Mouse (Mus musculus) heart, embryonic 13.5 days (tissue): Measurements from ENCODE around the gene Mtrr. TPM values are rescaled to one million over a fixed set of nuclear protein-coding genes. Genes with fewer than 3 reads are reported as not detected.

Experiments used
- ATAC-seq: fragments of 200-750 bp; cut with Nextera tagmentation; 2 replicates; pipeline ENCODE4 v1.8.0; 2017; ENCODE audit warnings: moderate TSS enrichment; ENCODE audit not compliant: insufficient number of reproducible peaks, low FRiP score, low TSS enrichment; ENCODE audit errors: extremely low read depth
- H3K27ac ChIP-seq: fragments of 300-500 bp; sonication (generic); replicated peaks from 2 replicates; pipeline ENCODE4 v1.5.1; 2015; ENCODE audit warnings: moderate library complexity, mild to moderate bottlenecking, inconsistent platforms
- H3K27me3 ChIP-seq: fragments of 300-500 bp; sonication (generic); replicated peaks from 2 replicates; pipeline ENCODE4 v1.6.1; 2015; ENCODE audit warnings: mild to moderate bottlenecking, inconsistent platforms
- H3K36me3 ChIP-seq: fragments of 300-500 bp; sonication (generic); 2 replicates; pipeline ENCODE4 v1.6.1; 2015; ENCODE audit warnings: mild to moderate bottlenecking, inconsistent platforms
- H3K4me1 ChIP-seq: fragments of 300-500 bp; sonication (generic); 2 replicates; pipeline ENCODE4 v1.6.1; 2015; ENCODE audit warnings: inconsistent platforms
- H3K4me2 ChIP-seq: fragments of 300-500 bp; sonication (generic); 2 replicates; pipeline ENCODE4 v1.6.1; 2015; ENCODE audit warnings: inconsistent platforms, mild to moderate bottlenecking, moderate library complexity
- H3K4me3 ChIP-seq: fragments of 300-500 bp; sonication (generic); 2 replicates; pipeline ENCODE4 v1.5.1; 2015; ENCODE audit warnings: moderate library complexity, mild to moderate bottlenecking, inconsistent platforms
- H3K9ac ChIP-seq: fragments of 300-500 bp; sonication (generic); 2 replicates; pipeline ENCODE4 v1.6.1; 2015; ENCODE audit warnings: inconsistent platforms, mild to moderate bottlenecking, moderate library complexity
- H3K9me3 ChIP-seq: fragments of 300-500 bp; sonication (generic); 2 replicates; pipeline ENCODE4 v1.6.1; 2016; ENCODE audit warnings: inconsistent platforms
- WGBS: fragments of 180-500 bp; shearing (Covaris S2); methylation state at CpG from one replicate; pipeline ENCODE4 v1.1.7; 2015; ENCODE audit warnings: mixed read lengths; 5-methylcytosine and 5-hydroxymethylcytosine counted together
- polyA plus RNA-seq: library from polyadenylated mRNA; unstranded; fragments of >200 nt; fragmentation: Nextera tagmentation; extraction: Ambion mirVana; gene quantifications from 2 replicates; pipeline ENCODE4 v1.2.1, GENCODE M21; 2015

Mtrr gene
- 19.9 and 21.7 TPM in 2 replicates for polyA plus RNA-seq

DNA sequence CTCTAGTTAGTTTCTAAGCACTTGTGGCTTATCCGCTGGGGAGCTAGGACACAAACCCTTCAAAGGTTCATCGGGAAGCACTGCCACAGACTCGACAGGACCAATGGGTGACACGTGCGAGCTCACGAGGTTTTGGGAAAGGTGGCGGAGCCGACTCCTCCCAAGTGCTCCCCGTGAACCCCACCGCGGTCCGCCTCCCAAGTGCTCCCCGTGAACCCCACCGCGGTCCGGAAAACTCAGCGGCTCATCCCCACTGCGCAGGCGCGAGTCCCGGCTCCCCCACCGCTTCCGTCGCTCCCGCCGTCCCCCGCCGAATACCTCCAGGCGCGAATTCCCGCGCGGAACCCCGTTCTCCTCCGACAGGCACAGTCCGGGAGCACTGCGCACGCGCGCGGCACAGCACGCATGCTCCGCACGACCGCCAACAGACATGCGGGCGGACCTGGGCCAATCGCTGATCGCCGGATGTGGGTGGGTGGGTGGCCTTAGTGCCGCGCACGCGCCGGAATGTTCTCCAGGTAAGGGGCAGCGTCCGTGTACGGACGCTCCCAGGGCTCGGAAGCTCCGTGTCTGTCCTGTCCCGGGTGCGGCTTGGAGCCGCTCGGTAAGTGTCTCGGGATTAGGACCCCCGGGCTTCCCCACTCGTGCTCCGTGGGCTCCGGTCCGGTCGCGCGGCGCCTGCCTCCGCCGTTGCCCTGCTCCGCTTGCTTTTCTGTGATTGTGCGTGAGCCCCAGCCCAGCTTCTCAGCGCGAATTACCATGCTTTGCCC, at the start of gene Mtrr, which contains the start of gene Fastkd3:
Gene Mtrr, minus strand, starts transcription at position 403 of the 770 bp plus-strand sequence.
Gene Fastkd3, plus strand, starts transcription at position 488 of the 770 bp plus-strand sequence.
- H3K36me3 ChIP-seq = peaks cover 57% of the 10 kb centered on the region
- no peaks in the 10 kb centered on the region for H3K27me3 ChIP-seq
- peak within 1 kb of the TSS; percentile 85 for H3K27ac ChIP-seq
- H3K9me3 ChIP-seq = no peaks in the 10 kb centered on the region
- H3K9ac ChIP-seq = peak within 1 kb of the TSS; percentile 90
- peak; percentile 95 for ATAC-seq
- H3K4me3 ChIP-seq = peak within 1 kb of the TSS; percentile 84
- under 1% methylated on average over 81 of the region's 81 CpGs for WGBS
- H3K4me1 ChIP-seq = peaks cover 25% of the 10 kb centered on the region
- H3K4me2 ChIP-seq = peak within 1 kb of the TSS; percentile 96

DNA sequence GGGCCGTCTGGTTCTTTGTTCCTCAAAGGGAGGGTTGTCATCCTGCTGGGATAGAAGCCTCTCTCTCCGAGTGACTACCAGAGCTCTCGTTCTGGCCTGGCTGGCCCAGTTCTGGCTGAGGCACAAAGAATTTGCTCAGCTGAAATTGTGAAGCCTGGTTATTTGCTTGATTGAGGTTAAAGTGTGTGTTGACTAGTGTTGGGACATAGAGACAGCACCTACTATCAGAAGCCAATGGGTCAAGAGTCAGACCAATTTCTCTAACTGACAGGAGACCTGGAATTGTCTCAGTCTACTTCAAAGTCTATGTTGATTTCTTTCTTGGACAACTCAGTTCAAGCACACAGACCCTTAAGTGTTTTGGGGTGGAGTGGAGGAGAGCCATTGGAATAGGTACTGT, 45.1 kb upstream of the Mtrr start:
- Histone ChIP-seq H3K4me1 (no peaks in the 10 kb centered on the region), H3K9ac (no peak overlapping the region), H3K27ac (no peak overlapping the region), H3K27me3 (no peaks in the 10 kb centered on the region), H3K4me2 (no peak overlapping the region), H3K9me3 (no peaks in the 10 kb centered on the region), H3K4me3 (no peak overlapping the region), H3K36me3 (no peaks in the 10 kb centered on the region)
- no peak for ATAC-seq
- 64% methylated on average over 3 of the region's 3 CpGs for WGBS

DNA sequence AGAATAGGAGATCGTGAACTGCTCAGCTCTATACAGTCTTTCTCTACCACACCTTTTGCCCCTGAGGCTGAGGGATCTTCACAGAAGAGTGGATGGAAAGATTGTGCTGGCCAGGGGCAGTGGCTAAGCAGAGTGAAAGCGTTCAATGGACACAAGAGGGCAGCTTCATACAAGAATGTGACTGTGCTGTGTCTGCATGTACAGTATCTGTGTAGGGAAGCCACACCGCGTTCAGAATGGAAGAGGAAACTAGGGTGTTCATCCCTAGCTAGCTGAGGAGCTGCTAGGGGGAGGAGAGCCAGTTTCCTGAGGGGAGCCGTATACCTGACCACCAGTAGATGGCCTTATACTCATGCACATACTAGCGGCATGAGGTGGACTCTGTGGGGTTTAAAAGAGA, 40.8 kb upstream of the Mtrr start:
- no peaks in the 10 kb centered on the region for H3K9me3 ChIP-seq
- no peaks in the 10 kb centered on the region for H3K27me3 ChIP-seq
- 48% methylated on average over 6 of the region's 6 CpGs for WGBS
- no peaks in the 10 kb centered on the region for H3K36me3 ChIP-seq
- no peak overlapping the region for H3K27ac ChIP-seq
- no peak overlapping the region for H3K9ac ChIP-seq
- H3K4me3 ChIP-seq = no peak overlapping the region
- ATAC-seq = no peak
- no peaks in the 10 kb centered on the region for H3K4me1 ChIP-seq
- H3K4me2 ChIP-seq = no peak overlapping the region

DNA sequence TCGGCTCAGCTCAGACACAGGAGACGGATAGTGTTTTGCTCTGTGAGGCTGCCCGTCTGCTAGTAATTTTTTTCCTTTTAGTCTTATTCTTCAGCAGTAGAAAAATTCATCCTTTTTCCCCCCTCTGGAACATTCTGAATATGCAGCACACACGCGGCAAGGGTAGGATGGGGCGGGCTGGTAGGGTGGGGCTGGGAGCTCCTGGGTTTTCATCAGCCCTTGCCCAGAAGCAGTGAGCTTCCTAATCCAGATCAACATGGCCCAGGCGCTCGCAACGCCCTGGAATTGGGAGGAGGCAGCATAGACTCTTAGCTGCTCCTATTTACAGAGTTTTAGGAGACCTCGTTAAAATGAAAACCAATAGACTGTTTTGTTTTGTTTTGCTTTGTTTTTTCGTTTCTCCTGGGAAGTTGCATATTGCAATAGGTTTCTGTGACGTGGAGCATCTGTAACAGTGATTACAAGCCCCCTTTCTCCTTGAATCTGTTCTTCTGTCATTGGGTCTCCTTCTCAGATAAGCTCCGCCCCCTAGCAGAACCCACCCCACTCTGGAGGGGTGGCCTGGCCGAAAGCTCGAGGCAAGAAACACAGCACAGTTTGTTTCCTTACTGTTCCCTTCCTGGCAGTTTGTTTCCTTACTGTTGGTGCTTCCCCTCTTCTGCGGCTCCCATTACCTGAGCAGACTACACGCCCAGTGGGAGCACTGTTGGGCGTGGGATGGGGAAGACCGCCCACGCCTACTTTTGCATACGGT, 25.9 kb upstream of the Mtrr start:
- H3K9ac ChIP-seq = 0 out of 2 replicates have a peak overlapping the region, but pooled peaks have one; percentile 26
- H3K27ac ChIP-seq = no peak overlapping the region
- H3K4me3 ChIP-seq = peak overlapping the region; percentile 25; the same call in 1 of the 2 replicates
- no peaks in the 10 kb centered on the region for H3K27me3 ChIP-seq
- 0 out of 2 replicates have a peak, but pooled peaks cover 13% of the 10 kb centered on the region for H3K4me1 ChIP-seq
- peak overlapping the region; percentile 63 for H3K4me2 ChIP-seq
- H3K36me3 ChIP-seq = no peaks in the 10 kb centered on the region
- ATAC-seq = no peak
- H3K9me3 ChIP-seq = no peaks in the 10 kb centered on the region
- 43% methylated on average over 21 of the region's 21 CpGs for WGBS

DNA sequence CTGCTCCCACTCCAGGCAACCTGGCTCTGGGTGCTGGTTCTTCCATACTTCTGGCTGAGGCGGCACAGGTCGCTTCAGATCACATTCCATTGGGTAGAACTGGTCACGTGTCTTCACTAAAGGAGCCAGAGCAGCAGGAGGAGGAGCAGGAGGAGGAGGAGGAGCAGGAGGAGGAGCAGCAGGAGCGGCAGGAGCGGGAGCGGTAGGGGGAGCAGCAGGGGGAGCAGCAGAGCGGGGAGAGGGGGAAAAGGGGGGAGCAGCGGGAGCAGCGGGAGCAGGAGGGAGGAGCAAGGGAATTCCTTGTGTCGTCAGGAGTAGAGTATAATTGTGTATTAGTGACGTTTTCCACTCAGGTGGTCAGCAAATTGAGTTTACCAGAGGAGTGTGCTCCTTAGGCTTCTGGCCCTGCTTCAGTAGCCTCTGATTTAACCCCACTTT, 23.8 kb upstream of the Mtrr start:
- H3K9ac ChIP-seq = no peak overlapping the region; the same call in 1 of the 2 replicates
- peak overlapping the region; percentile 66 for H3K4me2 ChIP-seq
- ATAC-seq = 0 out of 2 replicates have a peak, but pooled peaks have one; percentile 55
- 4% methylated on average over 11 of the region's 11 CpGs for WGBS
- peaks cover 23% of the 10 kb centered on the region for H3K4me1 ChIP-seq
- no peaks in the 10 kb centered on the region for H3K36me3 ChIP-seq
- no peaks in the 10 kb centered on the region for H3K9me3 ChIP-seq
- no peak overlapping the region for H3K27ac ChIP-seq
- H3K27me3 ChIP-seq = no peaks in the 10 kb centered on the region
- H3K4me3 ChIP-seq = peak overlapping the region; percentile 40

DNA sequence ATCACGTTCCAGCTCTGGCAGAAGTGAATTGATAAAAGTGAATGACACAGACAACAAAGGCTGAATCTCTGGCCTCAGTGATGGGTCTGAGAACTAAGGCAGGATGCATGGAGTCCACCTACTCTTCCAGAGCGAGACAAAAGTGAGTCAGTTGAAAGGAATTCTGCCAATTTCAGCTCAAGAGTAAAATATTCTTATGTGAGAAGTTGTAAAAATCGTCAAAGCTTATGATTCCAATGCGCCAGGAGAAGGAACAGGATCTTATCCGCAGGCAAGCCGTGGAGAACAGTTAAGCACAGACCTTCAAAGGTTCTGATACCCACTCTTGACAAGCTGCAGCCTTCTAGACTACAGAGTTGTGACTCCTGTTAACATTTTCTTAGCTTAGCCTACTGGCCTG, 21.1 kb upstream of the Mtrr start:
- Histone ChIP-seq H3K27ac (no peak overlapping the region), H3K27me3 (no peaks in the 10 kb centered on the region), H3K9ac (no peak overlapping the region), H3K4me3 (no peak overlapping the region), H3K4me1 (peaks cover 21% of the 10 kb centered on the region), H3K9me3 (no peaks in the 10 kb centered on the region), H3K36me3 (no peaks in the 10 kb centered on the region), H3K4me2 (no peak overlapping the region)
- WGBS = 63% methylated on average over 6 of the region's 6 CpGs
- no peak for ATAC-seq

DNA sequence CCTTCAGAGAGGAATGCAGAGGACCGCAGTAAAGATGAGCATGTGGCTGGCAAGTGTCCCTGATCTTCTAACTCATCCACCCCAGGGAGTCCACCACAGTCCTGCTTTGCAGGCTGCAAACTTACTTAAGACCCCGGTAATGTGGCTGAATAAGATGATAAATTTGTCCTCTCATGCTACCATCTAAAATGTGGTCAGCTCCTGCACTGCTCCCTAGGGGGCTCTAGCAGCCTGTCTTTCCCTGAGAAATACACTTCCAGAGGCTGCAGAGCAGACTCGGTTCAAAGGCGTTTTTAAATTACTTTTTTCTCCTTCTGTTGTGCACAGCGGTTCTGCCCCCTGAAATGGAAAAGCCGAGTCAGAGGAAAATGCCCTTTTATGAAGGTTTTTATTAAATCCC, 19.2 kb upstream of the Mtrr start:
- Histone ChIP-seq H3K4me3 (no peak overlapping the region), H3K9me3 (no peaks in the 10 kb centered on the region), H3K27ac (no peak overlapping the region), H3K36me3 (no peaks in the 10 kb centered on the region), H3K4me1 (peaks cover 14% of the 10 kb centered on the region), H3K4me2 (0 out of 2 replicates have a peak overlapping the region, but pooled peaks have one; percentile 6), H3K9ac (0 out of 2 replicates have a peak overlapping the region, but pooled peaks have one; percentile 28), H3K27me3 (peaks cover 11% of the 10 kb centered on the region; the same call in 1 of the 2 replicates)
- WGBS = 23% methylated on average over 6 of the region's 6 CpGs
- ATAC-seq = no peak

DNA sequence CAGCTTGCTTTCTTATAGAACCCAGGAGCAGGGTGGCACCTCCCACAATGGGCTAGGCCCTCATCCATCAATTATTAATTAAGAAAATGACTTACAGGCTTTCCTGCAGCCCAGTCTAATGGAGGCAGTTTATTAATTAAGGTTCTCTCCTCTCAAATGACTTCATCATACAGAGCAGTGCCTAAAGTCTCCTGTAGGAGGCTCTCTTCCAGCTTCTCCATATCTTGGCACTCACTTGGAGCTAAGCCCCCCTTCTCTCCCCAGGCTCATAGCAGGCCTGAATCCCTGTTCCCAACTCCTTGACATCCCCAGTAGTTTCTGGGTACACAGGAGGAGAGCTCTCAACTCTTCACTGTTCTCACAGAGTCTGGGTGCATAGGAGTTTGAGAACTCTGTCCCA, 17.0 kb upstream of the Mtrr start:
- Histone ChIP-seq H3K27me3 (peaks cover 11% of the 10 kb centered on the region; the same call in 1 of the 2 replicates), H3K36me3 (peaks cover 5% of the 10 kb centered on the region; the same call in 1 of the 2 replicates), H3K9me3 (no peaks in the 10 kb centered on the region), H3K9ac (no peak overlapping the region), H3K4me1 (peaks cover 9% of the 10 kb centered on the region), H3K4me3 (no peak overlapping the region), H3K27ac (no peak overlapping the region), H3K4me2 (no peak overlapping the region)
- ATAC-seq = no peak

DNA sequence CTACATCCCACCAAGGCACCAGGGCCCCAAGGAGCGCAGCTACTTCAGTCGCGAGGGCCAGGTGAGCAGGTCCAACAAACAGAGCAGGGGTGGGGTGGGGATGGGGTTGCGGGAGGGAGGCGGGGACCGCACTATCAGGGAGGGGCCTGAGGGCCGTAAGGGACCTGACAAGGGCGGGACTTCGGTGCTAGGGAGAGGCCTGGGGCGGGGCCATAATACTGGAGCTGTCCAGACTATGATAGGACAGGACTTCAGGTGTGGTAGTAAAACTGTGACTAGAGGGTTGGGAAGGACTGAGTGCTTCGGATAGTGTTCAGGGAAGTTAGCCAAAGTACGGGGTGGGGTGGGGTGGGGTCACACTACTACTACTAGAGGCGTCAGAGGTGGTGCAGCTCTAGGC, 15.7 kb upstream of the Mtrr start:
- Histone ChIP-seq H3K36me3 (peaks cover 12% of the 10 kb centered on the region), H3K4me2 (peak overlapping the region; percentile 48), H3K27me3 (peaks cover 11% of the 10 kb centered on the region; the same call in 1 of the 2 replicates), H3K9ac (no peak overlapping the region), H3K4me3 (peak overlapping the region; percentile 16; the same call in 1 of the 2 replicates), H3K4me1 (peaks cover 9% of the 10 kb centered on the region), H3K9me3 (no peaks in the 10 kb centered on the region), H3K27ac (no peak overlapping the region)
- ATAC-seq = no peak
- 11% methylated on average over 13 of the region's 13 CpGs for WGBS

DNA sequence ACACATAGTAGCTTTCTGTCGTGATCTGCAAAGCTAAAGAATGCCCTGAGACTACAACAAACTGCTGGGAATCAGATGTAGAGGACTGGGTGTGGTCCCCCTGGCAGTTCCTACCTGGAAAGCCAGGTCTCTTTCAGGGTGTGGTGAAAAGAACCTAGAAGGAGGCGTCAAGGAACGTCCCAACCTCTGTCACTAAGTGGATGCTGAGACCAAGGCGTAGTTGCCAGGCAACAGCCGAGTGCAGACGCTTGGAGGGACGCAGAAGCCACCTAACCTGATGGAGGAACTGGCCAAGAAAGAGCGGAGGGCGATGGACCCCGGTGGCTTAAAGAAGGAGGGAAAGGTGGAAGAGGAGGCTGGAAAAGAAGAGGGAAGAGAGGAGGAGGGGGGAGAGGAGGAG, 15.2 kb upstream of the Mtrr start, which contains the start of gene 1700001L19Rik:
Gene 1700001L19Rik, plus strand, starts transcription at position 223 of the 400 bp plus-strand sequence.
- 11% methylated on average over 10 of the region's 10 CpGs for WGBS
- no peak within 1 kb of the TSS for H3K9ac ChIP-seq
- no peaks in the 10 kb centered on the region for H3K9me3 ChIP-seq
- no peak for ATAC-seq
- peaks cover 16% of the 10 kb centered on the region for H3K36me3 ChIP-seq
- H3K4me2 ChIP-seq = peak within 1 kb of the TSS; percentile 48
- H3K27me3 ChIP-seq = peaks cover 11% of the 10 kb centered on the region; the same call in 1 of the 2 replicates
- peaks cover 9% of the 10 kb centered on the region for H3K4me1 ChIP-seq
- no peak within 1 kb of the TSS for H3K27ac ChIP-seq
- H3K4me3 ChIP-seq = peak within 1 kb of the TSS; percentile 16; the same call in 1 of the 2 replicates

DNA sequence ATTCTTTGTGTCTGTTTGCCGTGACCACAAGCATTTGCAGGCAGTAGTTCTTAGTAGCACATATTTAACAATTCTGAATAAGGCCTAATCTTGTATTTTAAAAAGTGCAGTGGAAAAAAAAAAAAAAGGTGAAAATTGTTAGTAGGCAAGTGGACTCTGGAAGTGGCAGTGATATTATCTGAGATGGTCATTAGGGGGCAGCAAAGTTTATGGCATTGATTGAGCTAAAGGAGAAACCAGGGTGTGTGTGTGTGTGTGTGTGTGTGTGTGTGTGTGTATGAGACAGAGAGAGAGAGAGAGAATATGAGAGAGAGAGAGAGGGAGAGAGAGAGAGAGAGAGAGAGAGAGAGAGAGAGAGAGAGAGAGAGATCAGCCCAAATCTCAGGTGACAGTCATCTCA, 11.8 kb upstream of the Mtrr start:
- Histone ChIP-seq H3K4me1 (no peaks in the 10 kb centered on the region), H3K27me3 (peaks cover 11% of the 10 kb centered on the region; the same call in 1 of the 2 replicates), H3K4me2 (no peak overlapping the region), H3K9ac (no peak overlapping the region), H3K4me3 (no peak overlapping the region), H3K9me3 (no peaks in the 10 kb centered on the region), H3K36me3 (peaks cover 50% of the 10 kb centered on the region), H3K27ac (no peak overlapping the region)
- 55% methylated on average over 1 of the region's 1 CpGs for WGBS
- no peak for ATAC-seq
